Mouse (Mus musculus): Measurements from ENCODE around the gene Cipc.

The Cipc gene

DNA sequence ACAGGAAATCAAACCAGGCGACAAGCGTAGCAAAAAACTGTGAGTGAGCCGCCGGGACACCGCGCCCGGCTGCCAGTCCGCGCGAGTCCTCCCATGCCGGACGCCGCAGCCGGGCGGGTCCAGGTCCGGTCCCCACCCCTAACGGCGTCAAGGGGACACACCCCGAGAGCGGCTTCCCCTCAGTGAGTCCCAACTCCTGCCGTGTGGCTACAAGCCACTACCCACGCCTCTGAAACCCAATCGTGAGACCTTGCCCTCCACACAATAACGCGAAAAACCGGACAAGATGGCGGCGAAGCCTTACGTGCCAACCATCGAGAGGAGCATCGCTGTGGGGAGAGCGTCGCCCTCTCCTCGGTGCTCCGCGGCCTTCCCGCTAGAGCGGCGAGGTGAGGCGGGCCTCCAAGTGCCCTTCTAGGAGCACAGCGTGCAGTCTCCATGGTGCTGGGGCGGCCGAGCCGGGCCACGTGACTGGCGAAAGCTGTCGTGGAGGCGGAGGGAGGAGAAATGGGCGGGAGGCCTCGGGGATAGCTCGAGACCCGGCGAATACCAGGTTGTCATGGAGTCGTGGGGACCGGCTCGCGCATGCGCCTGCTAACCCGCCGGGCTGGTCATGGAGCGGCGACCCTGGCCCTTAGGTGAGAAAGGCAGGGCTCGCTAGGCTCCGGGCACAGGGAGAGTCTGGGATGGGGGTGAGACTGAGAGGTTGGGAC, at the start of gene Cipc:
TSS of gene Cipc (plus strand) at position 182 of the 713 bp plus-strand sequence.
- DNase-seq (ENCODE audit: low spot score) = peak; percentile 92

GRCm38 (mm10) chr12:86897769-86898273, 49.0 kb upstream of the Cipc start:
- DNase-seq (ENCODE audit: low spot score) = no peak

- no peak for DNase-seq (ENCODE audit: low spot score)
Measured at GRCm38 (mm10) chr12:86898448-86898847, 48.4 kb upstream of the Cipc start.

- DNase-seq (ENCODE audit: low spot score) = no peak
Measured at GRCm38 (mm10) chr12:86899461-86900179, 47.2 kb upstream of the Cipc start.

DNA sequence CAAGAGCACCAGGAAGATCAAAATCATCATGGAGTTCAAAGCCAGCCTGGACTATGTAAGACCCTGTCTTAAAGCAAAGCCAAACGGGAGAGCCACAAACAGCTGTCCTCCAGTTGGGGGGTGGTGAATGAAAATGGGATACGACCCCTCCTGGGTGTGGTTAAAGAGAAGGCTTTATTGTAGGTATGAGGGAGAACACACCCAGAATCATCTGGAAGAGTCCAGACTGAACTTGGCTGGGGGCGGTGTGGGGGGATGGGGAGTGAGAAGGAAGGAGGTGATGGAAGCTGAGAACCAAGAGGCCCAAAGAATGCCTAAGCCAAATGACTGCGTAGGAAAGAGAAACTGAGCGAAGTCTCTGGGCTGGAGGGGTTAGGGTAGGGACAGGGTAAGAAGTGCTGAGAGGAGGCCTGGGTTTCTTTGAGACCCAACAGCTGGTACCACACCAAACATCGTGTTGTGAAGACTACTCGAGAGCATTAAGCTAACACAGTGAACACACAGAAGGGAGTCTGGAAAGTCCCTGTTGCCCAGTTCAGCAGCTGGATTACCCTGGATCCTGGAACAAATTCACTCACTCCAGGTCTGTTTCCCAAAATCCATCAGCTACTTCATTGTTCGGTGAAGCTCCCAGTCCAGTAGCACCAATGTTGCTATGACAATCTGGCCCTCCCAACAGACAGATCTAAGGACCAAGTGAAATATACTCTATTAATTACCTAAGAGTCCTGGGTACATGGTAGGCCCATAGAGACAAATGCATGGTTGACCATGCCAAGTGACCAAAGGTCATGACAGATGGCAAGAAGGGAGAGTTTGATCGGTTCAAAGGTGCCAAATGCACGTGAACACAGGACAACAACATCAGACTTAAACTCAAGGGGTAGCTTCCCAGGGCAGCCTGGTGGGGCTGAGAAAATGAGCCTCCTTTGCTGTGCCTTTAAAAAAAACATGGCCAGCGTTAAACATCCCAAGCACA, 42.7 kb upstream of the Cipc start:
- no peak for DNase-seq (ENCODE audit: low spot score)

DNA sequence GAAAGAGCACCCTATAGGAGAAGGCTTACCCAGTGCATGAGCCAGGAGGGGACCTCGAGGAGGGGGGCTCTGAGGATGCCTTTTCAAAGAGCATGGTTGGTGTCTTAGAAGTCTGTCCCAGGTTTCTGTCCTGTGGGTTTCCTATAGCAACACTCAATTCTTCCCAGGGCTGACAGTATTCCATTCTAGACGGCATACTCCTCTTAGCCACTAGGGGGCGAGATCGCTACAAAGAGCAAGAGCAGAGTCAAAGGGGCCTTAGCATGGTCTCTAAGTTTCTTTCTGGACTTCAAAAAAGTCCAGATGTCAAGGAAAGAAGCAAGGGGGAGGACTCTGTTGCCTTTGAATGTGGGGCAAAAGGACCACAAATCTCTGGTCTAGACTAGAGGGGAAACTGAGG, 41.6 kb upstream of the Cipc start:
- no peak for DNase-seq (ENCODE audit: low spot score)

- no peak for DNase-seq (ENCODE audit: low spot score)
Measured at GRCm38 (mm10) chr12:86905876-86906275, 41.0 kb upstream of the Cipc start.

DNA sequence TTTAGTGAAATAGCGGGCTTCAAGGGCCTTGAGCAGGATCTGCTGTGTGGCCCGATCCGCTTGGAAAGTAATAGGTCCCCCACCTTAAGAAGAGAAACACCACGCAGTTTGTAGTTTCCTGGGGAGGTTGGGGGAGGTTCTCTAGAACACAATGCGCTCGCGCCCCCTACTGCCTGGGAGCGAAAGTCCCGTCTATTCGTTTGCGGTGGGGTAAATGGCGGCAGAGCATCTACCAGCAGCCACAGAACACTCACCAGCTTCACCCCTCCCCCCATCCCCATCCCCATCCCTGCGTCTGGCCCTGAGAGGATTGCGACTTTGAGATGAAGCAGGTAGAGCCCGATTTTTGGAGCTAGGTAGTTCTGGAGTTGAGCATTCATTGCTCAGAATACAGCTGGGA, 40.4 kb upstream of the Cipc start:
- peak; percentile 55 for DNase-seq (ENCODE audit: low spot score)

- DNase-seq (ENCODE audit: low spot score) = no peak
Measured at GRCm38 (mm10) chr12:86911482-86911931, 35.3 kb upstream of the Cipc start.

DNA sequence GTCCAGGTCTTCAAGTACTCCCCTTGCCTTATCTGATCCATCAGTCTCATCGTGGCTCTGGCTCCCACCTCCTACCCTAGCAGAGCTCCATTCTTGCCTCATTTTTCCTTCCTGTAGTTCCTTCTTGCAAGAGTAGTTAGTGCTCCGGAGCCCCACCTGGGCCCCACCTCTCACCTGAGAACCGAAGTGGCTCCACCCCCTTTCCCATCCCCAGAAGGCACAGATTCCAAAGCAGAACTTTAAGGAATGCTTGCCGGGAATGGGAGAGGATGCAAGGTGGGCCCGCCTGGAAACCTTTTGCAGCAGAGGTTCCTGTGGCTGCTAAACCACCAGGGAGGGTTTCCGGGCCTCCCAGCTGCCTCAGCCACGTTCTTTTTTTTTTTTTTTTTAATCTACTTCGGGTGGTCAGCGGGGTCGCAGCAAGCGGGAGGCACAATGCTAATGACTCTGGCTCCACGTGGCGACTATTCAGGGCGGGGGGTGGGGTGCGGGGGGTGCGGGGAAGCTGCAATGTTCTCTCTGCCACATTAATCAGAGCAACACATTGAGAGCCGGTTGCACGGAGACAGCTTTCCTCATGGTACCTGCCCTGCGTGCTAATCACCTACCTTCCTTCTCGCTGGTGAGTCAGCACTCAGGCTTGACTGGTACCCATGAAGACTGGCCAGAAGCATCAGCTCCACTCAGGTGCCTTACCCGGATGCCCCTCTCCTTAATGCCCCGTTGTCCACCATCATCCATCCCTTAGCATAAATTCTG, 34.3 kb upstream of the Cipc start:
- no peak for DNase-seq (ENCODE audit: low spot score)

GRCm38 (mm10) chr12:86914351-86914750, 32.5 kb upstream of the Cipc start:
- no peak for DNase-seq (ENCODE audit: low spot score)

DNA sequence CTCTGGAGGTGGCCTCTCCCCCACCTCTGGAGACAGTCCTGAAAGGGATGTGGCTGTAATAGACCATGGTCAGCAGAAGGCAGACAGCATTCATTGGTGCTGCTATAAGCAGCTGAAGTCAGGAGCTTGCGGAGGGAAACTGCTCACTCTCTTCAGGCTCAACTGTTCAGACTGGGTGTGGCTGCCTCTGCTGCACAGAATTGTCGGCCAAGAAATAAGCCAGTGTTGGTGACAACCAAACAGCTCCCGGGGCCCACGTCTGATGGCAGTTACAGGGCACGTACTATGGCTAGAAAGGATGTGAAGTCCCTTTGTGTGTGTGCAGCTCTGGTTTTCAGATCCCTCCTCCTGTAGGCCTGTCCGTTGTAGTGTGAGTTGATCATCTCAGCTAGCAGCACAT, 32.1 kb upstream of the Cipc start:
- DNase-seq (ENCODE audit: low spot score) = no peak

- no peak for DNase-seq (ENCODE audit: low spot score)
Measured at GRCm38 (mm10) chr12:86915617-86916016, 31.2 kb upstream of the Cipc start.

DNA sequence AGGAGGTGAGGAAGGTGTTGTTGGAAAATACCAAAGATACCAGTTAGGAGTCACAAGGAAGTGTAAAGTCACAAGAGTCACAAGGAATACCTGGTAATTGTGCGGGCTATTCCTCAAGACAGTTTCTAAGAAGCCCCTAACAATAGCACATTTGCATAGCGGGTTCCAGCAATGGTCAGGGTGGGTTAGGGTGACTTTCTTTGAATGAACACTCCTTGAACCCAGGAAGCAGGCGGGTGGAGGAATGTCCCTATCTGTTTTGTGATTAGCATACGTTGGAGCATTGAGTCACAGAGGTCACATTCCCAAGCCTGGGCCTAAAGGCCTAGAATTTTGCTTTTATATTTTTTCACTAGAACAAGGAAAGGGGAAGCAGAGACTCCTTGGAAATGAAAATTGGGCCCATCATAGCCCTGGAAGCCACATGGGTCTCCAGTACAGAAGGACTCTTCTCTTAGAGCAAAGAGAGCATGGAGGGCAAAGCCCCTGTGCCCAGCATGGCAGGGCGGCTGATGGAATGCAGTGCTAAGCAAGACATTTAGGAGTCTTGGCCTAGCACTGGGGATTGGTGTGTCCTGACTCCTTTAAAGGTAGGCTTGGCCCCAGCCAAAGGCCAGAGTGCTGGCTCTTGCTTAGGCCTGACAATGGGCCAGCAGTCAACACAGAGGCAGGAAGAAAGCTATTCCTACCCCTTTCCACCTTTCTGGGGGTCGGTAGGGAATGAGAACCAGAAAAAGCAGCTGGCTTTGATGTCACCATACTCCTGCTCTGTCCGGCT, 29.9 kb upstream of the Cipc start:
- no peak for DNase-seq (ENCODE audit: low spot score)

DNA sequence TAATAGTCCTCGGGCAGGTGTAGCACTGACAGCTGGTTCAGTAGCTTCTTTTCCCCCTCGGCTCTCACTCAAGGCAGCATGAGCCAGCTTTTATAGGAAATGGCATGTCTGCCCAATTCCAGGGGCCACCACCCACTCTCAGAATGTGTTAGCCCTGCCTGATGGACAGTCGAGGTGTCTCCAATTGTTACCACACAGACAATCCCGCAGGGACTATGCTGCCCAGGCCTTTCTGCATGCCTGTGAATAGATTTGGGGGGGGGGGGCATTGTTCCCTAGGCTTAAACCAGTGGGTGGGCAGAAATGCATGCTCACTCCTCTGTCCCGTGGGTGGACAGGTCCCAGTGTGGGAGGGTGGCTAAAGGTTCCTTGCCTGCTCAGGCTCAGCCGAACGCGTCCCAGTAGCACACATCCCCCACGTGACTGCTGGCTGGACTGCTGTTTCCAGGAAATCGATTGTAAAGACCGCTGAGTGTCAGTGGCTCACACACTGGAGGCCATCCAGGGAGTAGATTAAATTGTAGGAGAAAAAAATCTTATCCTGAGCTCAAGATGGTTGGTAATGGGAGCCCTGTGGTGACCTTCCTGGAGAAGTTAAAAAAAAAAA, 28.4 kb upstream of the Cipc start:
- DNase-seq (ENCODE audit: low spot score) = no peak

DNA sequence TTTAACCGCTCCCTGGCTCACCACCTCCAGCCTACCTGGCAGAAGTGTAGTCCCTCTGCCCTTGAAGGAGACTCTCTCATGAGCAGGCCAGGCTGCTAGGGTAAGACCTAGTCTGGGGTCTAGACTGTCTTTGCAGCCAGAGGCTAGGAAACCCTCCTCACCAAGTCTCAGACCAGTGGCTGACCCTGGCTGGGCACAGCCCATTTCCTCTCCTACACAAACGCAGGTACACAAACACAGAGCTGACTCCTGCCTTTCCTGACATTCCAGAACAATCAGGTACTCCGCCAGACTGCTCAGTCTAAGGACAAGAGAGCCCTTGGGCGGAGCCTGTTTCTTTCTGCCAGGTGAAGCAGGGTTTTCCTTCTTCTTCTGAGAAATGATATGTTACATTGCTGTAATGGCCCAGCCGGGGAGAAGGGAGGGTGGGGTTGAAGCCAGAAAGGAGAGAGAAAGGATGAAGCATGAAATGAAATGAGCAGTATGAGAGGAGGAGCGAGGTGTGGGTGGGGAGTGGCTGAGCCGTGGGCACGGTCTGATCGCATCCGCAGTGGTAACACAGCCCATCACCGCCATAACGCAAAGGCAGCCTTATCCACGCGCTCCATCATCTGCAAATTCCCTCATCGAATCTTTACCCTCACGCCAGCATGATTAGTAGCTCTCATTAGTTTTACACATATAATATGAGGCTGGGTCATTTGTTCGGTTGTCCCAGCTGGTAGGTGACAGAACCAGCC, 27.7 kb upstream of the Cipc start:
- no peak for DNase-seq (ENCODE audit: low spot score)

GRCm38 (mm10) chr12:86923837-86924236, 23.0 kb upstream of the Cipc start:
- DNase-seq (ENCODE audit: low spot score) = peak; percentile 35

- no peak for DNase-seq (ENCODE audit: low spot score)
Measured at GRCm38 (mm10) chr12:86930934-86931729, 15.7 kb upstream of the Cipc start.

Data from urinary bladder, postnatal 10 days (tissue).